In the genomic region with DNA sequence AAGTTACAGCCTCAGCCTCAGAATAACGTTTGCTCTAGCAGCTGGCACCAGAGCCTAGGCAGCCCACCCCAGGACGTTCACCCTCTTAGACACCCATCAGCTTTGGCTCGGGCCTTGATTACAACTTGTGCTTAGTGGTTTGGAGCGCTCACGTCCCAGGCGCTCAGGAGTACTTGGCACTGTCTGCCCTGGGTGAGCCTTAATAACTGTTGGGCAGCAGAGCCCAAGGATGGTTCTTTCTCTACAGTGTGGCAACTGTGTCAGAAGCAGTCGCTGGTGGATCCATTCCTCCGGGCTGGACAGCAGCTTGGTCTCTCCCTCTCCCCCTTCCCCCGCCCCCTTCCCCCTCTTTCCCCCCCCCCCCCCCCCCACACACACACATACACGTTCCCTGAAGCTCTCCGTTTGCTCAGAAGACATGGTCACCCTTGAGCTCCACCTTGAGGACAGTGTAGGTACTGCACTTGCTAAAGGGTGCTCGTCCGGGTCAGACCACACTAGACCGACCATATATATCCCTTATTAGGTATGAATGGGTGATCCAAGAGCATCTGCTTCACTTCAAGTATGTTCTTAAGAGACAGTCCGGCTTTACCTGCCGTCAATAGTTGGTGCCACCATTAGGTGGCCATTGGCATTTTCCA, we compare ENCODE assay signal across 9 mouse cellular contexts. TPM values are rescaled to one million over a fixed set of nuclear protein-coding genes. Genes with fewer than 3 reads are reported as not detected.
DNase-seq lines count a peak whose midpoint lies in the region; ATAC-seq lines count a peak whose summit lies in the region.
"Had no signal": no experiment of that assay in that cellular context is flagged by ENCODE, and none has a peak within 500 bp of the region (broad histone marks: within the 10 kb centered on the region; RNA-seq: fewer than 3 reads in every experiment).

No protein-coding gene starts in this region.

- H3K27ac ChIP-seq in kidney, embryonic 15.5 days, result no peak overlapping the region
- H3K27ac ChIP-seq in midbrain, embryonic 14.5 days (replicated peaks; ENCODE audit: low read depth, low read length), result no peak overlapping the region
- H3K27ac ChIP-seq: neural tube, embryonic 13.5 days had no signal

- H3K4me2 ChIP-seq in kidney, embryonic 15.5 days, result no peak overlapping the region
- no peak overlapping the region for H3K4me2 ChIP-seq in midbrain, embryonic 14.5 days (ENCODE audit: low read length)
- H3K4me2 ChIP-seq: neural tube, embryonic 13.5 days had no signal

- no peak overlapping the region for H3K4me3 ChIP-seq in kidney, embryonic 15.5 days (replicated peaks)
- no peak overlapping the region for H3K4me3 ChIP-seq in midbrain, embryonic 14.5 days (replicated peaks; ENCODE audit: low read depth, low read length)
- H3K4me3 ChIP-seq: neural tube, embryonic 13.5 days had no signal

- H3K4me1 ChIP-seq in kidney, embryonic 15.5 days, result no peaks in the 10 kb centered on the region
- no peaks in the 10 kb centered on the region for H3K4me1 ChIP-seq in midbrain, embryonic 14.5 days (ENCODE audit: control insufficient read depth, insufficient read depth, low read length)
- H3K4me1 ChIP-seq: neural tube, embryonic 13.5 days had no signal

- H3K9me3 ChIP-seq in kidney, embryonic 15.5 days (replicated peaks), result no peaks in the 10 kb centered on the region
- H3K9me3 ChIP-seq in midbrain, embryonic 14.5 days (ENCODE audit: control insufficient read depth, low read length), result no peaks in the 10 kb centered on the region
- H3K9me3 ChIP-seq: neural tube, embryonic 13.5 days had no signal

- H3K27me3 ChIP-seq in kidney, embryonic 15.5 days, result no peaks in the 10 kb centered on the region
- H3K27me3 ChIP-seq in midbrain, embryonic 14.5 days (ENCODE audit: control insufficient read depth, insufficient read depth, low read length), result no peaks in the 10 kb centered on the region
- H3K27me3 ChIP-seq: neural tube, embryonic 13.5 days had no signal

- no peak for ATAC-seq in kidney, embryonic 15.5 days (replicated peaks; ENCODE audit: low FRiP score)
- no peak for ATAC-seq in midbrain, embryonic 14.5 days (ENCODE audit: low FRiP score, low TSS enrichment)

- H3K9ac ChIP-seq in kidney, embryonic 15.5 days, result no peak overlapping the region
- no peak overlapping the region for H3K9ac ChIP-seq in midbrain, embryonic 14.5 days (replicated peaks; ENCODE audit: low read length)
- H3K9ac ChIP-seq: neural tube, embryonic 13.5 days had no signal

- intact Hi-C loops in left cerebral cortex, postnatal 10 days (cut with DNase I), result no loop called here

- 30% methylated on average over 15 of the region's 16 CpGs for WGBS in kidney, embryonic 15.5 days
- WGBS in midbrain, embryonic 14.5 days, result 27% methylated on average over 15 of the region's 16 CpGs

- no peaks in the 10 kb centered on the region for H3K36me3 ChIP-seq in kidney, embryonic 15.5 days
- H3K36me3 ChIP-seq in midbrain, embryonic 14.5 days (ENCODE audit: control insufficient read depth, insufficient read depth, low read length), result no peaks in the 10 kb centered on the region
- H3K36me3 ChIP-seq: neural tube, embryonic 13.5 days had no signal

- peak; percentile 47 for DNase-seq in kidney, adult 11 months
- DNase-seq in cerebellum, adult 11-12 months, result peak; percentile 30
- DNase-seq in forelimb bud, embryonic 11.5 days (ENCODE audit: low read depth, low spot score), result peak; percentile 67
- DNase-seq in induced T-regulatory cell, adult 2 months (ENCODE audit: low read depth), result peak; percentile 93
- peak; percentile 27 to 63 for DNase-seq in left cerebral cortex, postnatal 10 days (ENCODE audit: extremely low spot score in 1 of 2, low spot score in 2 of 2)
- peak; percentile 70 for DNase-seq in midbrain, embryonic 14.5 days
- DNase-seq in spleen, postnatal 36 days (ENCODE audit: low spot score in 2 of 2), result peak; percentile 72 to 76

RNA-seq across cellular contexts. Expression of a gene that starts 22.4 kb away (rescaled TPM):
- 8.6 and 9.9 TPM in 2 replicates for polyA plus RNA-seq in kidney, embryonic 15.5 days (2015; fragmentation: Nextera tagmentation; extraction: Ambion mirVana)
- total RNA-seq in left cerebral cortex, postnatal 10 days (2021), result 1 to 10 TPM; 6.5 to 9.5 TPM
- 5.4 and 11.4 TPM in 2 replicates for polyA plus RNA-seq in midbrain, embryonic 14.5 days (2014; fragmentation: Nextera tagmentation; extraction: Ambion mirVana)

RNA-seq across cellular contexts. Expression of a gene that starts 28.6 kb away (rescaled TPM):
- 34.0 and 35.2 TPM in 2 replicates for polyA plus RNA-seq in kidney, embryonic 15.5 days (2015; fragmentation: Nextera tagmentation; extraction: Ambion mirVana)
- total RNA-seq in left cerebral cortex, postnatal 10 days (2021), result 100 to 1,000 TPM; 140 to 143 TPM
- 75.3 and 85.3 TPM in 2 replicates for polyA plus RNA-seq in midbrain, embryonic 14.5 days (2014; fragmentation: Nextera tagmentation; extraction: Ambion mirVana)

RNA-seq across cellular contexts. Expression of a gene that starts 52.4 kb away (rescaled TPM):
- 24.2 and 24.6 TPM in 2 replicates for polyA plus RNA-seq in kidney, embryonic 15.5 days (2015; fragmentation: Nextera tagmentation; extraction: Ambion mirVana)
- total RNA-seq in left cerebral cortex, postnatal 10 days (2021), result 10 to 100 TPM; 29.5 to 30.6 TPM
- 16.8 and 23.7 TPM in 2 replicates for polyA plus RNA-seq in midbrain, embryonic 14.5 days (2014; fragmentation: Nextera tagmentation; extraction: Ambion mirVana)

Comparison
In these comparisons a context has a peak if more than half of its experiments do, and no peak if none do; other contexts are left out.
1. DNase-seq: peak in every context shown above with its lines; median percentile 93 in induced T-regulatory cell, adult 2 months; 74 in spleen, postnatal 36 days; 70 in midbrain, embryonic 14.5 days; 67 in forelimb bud, embryonic 11.5 days; 47 in kidney, adult 11 months; 45 in left cerebral cortex, postnatal 10 days; 30 in cerebellum, adult 11-12 months.